Mouse (Mus musculus): ENCODE results near the gene Pxn. TPM values are rescaled to one million over a fixed set of nuclear protein-coding genes. Genes with fewer than 3 reads are reported as not detected.
A peak's percentile ranks its signal among the peaks of the same experiment; 100 is the strongest.
"Not testable (repeated sequence)": the region's sequence is repeated elsewhere in the genome, so short reads cannot be mapped to it uniquely, and the experiment has no call there.

Pxn gene
- total RNA-seq, 2 experiments from 2014 or later, result 34.1 to 42.2 TPM

DNA sequence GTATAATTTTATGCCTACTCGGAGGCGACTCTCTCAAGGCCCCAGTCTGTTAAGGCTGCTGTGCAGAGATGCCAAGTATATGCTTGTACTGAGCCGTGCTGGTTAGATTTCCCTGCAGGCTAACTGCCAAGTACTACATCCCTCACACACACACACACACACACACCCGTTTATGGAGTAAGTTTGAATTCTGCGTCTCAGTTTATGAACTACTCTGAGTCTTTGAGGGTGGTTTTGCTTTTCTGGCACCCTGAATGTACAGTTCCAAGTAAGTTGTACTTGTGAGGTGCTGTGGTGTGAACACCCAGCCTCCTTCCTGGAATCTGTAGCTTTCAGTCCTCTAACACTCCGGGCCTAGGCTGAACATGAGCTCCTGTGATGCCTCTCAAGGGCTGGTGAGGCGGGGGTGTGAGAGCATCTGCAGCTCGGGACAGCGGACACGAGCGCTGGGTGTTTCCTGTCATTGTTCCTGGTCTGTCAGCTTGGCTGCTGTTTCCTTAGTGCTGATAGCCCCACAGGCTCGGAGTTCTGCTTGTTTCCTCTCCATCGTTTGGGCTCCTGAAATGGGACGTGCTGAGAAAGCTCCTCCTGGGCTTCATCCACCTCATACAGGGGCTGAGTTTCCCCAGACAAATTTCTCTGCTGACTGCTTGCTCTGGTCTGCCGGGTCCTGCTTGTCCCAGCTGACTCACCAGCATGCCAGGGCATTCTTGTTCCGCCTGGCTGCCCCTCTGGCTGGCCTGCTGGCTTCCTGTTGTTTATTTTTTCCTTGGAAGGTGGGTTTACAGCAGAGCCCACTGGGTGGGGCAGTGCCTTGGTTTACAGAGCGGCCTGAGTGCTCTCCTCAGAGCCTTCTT lies 66.4 kb downstream of the Pxn start:
- no peak for DNase-seq (ENCODE audit: low spot score in 2 of 2)

DNA sequence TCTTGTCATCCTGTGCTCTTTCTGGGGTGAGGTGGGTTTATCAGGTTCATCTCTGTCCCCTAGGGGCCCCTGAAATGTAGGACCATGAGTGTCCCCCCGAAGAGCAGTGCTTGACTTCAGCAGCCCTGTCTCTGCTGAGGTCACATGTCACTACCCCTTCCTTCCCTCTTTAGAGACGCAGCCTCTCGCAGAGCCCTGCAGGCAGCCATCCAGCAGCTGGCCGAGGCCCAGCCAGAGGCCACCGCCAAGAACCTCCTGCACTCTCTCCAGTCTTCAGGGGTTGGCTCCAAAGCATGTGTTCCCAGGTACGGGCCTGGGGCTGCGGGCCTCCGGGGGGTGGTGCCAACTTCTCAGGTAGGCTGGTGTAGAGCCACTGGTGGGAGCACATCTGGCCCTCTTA lies 68.5 kb downstream of the Pxn start:
- peak in 1 of 2 experiments; percentile 50 for DNase-seq (ENCODE audit: low spot score in 2 of 2)

DNA sequence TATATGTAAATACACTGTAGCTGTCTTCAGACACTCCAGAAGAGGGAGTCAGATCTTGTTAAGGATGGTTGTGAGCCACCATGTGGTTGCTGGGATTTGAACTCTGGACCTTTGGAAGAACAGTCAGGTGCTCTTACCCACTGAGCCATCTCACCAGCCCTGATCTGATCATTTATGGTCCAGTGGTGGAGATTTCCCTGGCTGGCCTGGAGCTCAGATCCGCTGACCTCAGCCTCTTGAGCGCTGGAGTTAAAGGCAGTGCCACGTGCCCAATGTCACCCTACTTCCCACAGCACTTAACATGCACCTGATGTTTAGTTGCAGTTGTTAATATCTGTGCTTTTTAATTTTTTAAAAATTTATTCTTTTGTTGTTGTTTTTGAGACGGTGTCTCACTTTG lies 71.2 kb downstream of the Pxn start:
- not testable (repeated sequence) for DNase-seq (ENCODE audit: low spot score in 2 of 2)

DNA sequence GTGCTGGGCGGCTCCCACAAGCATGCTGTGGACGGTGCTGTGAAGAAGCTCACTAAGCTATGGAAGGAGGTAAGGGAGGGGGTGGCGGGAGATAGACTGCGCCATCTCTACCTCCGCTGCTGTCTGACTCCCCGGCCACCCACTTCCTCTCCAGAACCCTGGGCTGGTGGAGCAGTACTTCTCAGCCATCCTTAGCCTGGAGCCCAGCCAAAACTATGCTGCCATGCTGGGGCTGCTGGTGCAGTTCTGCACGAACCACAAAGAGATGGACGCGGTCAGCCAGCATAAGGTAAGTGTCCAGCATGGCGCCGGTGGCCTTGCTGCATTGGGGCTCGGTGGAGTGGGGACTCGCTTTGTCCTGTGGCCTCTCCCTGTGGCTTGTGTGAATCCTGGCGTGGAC lies 72.4 kb downstream of the Pxn start:
- DNase-seq (ENCODE audit: low spot score in 2 of 2), result no peak

DNA sequence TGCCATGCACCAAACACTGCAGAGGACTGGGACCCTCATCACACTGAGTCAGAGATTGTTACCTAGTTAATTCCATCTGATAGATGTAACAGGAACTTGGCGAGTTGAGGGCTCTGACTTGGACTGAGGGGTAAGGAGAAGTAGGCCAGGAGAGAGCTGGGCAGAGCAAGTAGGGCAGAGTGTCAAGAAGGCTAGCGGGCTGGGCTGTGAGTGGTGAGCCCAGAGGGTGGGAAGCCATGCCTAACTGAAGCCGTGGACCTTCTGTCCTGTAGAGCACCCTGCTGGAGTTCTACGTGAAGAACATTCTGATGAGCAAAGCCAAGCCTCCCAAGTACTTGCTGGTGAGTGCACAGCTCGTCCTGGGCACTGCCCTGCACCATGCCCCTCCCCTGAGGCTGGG lies 72.9 kb downstream of the Pxn start:
- no peak for DNase-seq (ENCODE audit: low spot score in 2 of 2)

DNA sequence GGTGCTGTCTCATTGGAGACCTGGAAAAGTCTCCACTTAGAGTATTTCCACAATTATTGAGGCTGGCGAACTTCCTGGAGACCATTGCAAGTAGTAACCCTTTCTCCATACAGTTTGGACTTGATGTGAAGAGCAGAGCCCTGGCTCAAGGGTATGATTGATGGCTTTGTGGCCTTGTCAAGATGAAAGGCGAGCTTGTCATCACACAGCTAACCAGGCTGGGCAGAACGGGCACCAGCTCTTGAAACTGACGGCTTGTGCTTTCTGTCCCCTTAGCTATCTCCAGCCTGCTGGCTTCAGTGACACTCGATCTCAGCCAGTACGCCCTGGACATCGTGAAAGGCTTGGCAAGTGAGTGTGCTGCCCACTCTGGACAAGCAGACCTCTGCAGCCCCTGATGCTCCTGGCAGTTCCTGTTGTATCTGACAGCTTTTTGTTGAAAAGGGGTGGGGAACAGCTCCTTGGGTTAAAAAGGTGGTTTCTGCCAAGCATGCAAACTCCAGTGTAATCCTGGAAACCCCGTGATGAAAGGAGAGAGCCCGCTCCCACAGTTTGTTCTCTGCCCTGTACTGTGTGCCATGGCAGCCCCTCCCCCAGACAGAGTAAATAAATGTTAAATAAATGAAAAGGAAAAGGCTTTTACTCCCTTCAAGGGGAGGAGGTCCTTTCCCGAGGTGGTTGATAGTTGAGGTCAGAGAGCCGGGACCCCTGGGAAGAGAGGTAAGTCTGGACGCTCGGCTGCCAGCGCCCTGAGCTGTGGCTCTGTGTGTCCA lies 73.9 kb downstream of the Pxn start:
- DNase-seq (ENCODE audit: low spot score in 2 of 2), result no peak

DNA sequence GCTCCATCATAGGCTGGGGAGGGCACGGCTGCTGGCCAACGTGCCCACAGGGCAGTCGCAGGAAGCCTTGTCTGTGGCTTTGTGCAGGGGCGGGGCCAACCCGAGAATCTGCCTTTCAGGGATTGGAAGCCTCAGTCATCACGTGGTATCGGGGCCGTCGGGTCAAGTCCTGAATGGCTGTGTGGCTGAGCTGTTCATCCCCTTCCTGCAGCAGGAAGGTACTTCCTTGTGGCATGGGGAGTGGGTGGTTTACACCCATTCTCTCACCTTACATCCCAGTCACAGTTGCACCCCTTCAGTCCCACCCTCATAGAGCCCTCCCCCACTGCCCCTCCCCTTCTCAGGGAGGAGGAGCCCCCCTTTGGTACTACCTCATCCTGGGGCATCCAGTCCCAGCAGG lies 75.2 kb downstream of the Pxn start:
- no peak for DNase-seq (ENCODE audit: low spot score in 2 of 2)

DNA sequence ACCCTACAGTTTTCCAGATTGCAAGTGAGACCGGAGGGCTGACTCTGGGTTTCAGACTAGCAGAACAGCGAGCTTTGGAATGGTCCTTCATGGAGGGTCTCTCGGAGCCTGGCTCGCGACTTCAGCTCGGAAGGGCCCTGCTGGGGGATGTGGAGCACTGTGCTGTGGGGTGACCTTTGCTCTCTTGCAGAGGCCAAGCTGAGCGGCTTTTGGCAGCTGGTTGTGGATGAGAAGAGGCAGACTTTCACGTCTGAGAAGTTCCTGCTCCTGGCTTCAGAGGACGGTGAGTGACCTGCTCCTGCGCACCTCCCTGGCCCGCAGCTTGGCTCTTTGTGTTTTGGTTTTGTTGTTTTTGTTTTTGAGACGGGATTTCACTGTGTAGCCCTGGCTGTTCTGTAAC lies 79.1 kb downstream of the Pxn start:
- DNase-seq (ENCODE audit: low spot score in 2 of 2), result no peak

DNA sequence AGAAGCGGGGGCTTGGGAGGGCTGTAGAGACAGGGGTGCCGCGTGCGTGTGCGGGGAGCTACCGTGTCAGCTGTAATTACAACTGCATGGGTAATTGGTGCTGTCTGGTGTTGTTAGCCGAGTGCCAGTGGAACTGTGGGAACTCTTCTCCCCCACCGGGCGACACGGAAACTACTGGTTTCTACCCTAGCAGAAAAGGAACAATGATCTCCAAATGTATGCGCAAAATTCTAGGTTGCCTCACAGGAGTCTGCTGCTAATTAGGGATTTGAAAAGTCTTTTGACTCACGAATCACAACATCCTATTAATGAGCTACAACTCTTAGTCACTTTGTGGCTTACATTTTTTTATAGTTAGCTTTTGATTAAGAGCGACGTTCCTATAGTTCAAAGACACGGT lies 79.7 kb downstream of the Pxn start:
- no peak for DNase-seq (ENCODE audit: low spot score in 2 of 2)

DNA sequence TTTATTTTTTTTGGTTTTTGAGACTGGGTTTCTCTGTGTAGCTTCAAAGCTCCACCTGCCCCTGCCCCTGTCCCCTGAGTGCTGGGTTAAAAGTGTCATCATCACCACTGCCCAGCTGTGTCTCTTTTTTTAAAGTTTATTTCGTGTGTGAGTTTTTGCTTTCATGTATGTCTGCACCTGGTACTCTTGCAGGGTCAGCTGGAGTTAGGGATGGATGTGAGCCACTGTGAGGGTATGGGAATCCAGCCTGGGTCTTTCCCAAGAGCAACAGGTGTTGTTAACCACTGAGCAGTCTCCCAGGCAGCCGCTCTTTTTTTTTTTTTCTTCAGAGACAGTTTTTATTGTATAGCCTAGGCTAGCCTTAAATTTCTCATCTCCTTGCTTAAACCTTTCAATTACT lies 80.3 kb downstream of the Pxn start:
- no peak for DNase-seq (ENCODE audit: low spot score in 2 of 2)

DNA sequence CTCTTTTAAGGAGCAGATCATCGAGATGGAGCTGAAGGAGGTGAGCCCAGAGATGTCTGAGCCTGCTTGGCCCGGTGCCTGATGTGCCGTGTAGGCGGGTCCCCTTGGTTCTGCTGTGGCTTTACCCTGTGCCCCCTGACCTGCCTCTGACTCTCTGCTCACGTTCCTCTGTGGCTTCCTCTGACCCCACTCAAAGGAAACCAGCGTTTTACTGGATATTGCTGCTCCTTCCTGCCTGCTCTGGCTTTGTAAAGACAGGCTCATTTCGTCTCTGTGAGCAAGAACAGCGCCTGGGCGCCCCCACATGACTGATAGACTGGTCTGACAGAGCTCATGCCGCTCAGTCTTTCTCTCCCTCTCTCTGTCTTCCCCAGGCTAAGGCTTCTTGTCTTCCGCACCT lies 84.6 kb downstream of the Pxn start:
- no peak for DNase-seq (ENCODE audit: low spot score in 2 of 2)

DNA sequence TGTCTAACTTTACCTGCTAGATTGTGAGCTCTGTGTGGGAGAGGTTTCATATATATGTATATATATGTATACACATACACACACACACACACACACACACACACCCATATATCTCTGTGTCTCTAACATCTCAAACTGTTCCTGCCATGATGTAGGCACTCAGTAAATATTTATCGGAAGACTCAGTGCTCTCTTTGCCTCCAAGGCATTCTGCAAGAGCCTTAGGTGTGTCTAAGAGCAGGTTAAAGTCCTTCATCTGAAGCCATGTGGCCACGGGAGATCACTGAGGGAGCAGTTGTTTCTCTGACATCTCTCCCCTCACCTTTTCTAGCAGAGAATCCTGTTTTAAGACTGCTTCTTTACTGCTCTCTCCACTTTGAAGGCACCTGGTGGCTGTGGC lies 85.0 kb downstream of the Pxn start:
- DNase-seq (ENCODE audit: low spot score in 2 of 2), result no peak

DNA sequence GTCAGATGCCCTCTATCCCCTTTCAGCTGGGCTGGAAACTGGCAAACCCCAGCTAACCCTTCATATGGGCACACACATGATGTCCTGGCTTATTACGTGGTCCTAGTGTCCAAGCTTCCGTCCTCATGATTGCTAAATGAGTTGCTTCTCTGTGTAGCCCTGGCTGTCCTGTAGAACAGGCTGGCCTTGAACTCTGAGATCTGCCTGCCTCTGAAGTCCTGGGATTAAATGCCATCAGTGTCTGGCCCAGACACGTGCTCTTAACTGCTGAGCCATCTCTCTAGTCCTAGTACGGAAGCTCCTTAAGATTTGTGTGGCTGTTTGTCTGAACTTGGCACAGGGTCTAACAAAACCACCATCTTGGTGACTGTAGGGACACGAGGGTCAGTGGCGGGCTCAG lies 97.1 kb downstream of the Pxn start:
- DNase-seq (ENCODE audit: low spot score in 2 of 2), result no peak

Small RNA genes lying within 50 kb of the gene (microRNA-seq; reads per million reads assigned to microRNA genes)
- 0.47 to 1.2 reads per million in 2 experiments for gene Mir7029 (ENCODE audit: borderline number of aligned reads in 2 of 2)

Other genes starting within 250 kb of the Pxn start
- gene Rnf10, start 233.8 kb upstream of the Pxn start, total RNA-seq (2021), result 100 to 1,000 TPM; 224 to 268 TPM
- 10 to 100 TPM; 58.6 to 75.8 TPM for gene Coq5, start 227.0 kb upstream of the Pxn start, total RNA-seq (2021)
- 100 to 1,000 TPM; 268 to 338 TPM for gene Dynll1, start 205.7 kb upstream of the Pxn start, total RNA-seq (2021)
- gene Srsf9, start 179.5 kb upstream of the Pxn start, total RNA-seq (2021), result 10 to 100 TPM; 67.0 to 70.1 TPM
- gene Gatc, start 165.5 kb upstream of the Pxn start, total RNA-seq (2021), result 10 to 100 TPM; 18.3 to 22.5 TPM
- gene Triap1, start 165.5 kb upstream of the Pxn start, total RNA-seq (2021), result 10 to 100 TPM; 29.5 to 48.1 TPM
- gene Cox6a1, start 157.7 kb upstream of the Pxn start, total RNA-seq (2021), result 1,000 to 10,000 TPM; 1,252 to 1,785 TPM
- gene Msi1, start 77.1 kb upstream of the Pxn start, total RNA-seq (2021), result 10 to 100 TPM; 12.4 to 20.8 TPM
- not detected for gene Pla2g1b, start 40.4 kb upstream of the Pxn start, total RNA-seq (2021)
- gene Sirt4, start 22.0 kb upstream of the Pxn start, total RNA-seq (2021), result 10 to 100 TPM; 18.1 to 21.2 TPM
- 100 to 1,000 TPM; 706 to 758 TPM for gene Rplp0, start 52.8 kb downstream of the Pxn start, total RNA-seq (2021)
- 10 to 100 TPM; 51.7 to 59.0 TPM for gene Gcn1l1, start 58.6 kb downstream of the Pxn start, total RNA-seq (2021)
- 10 to 100 TPM; 60.6 to 64.4 TPM for gene Rab35, start 125.2 kb downstream of the Pxn start, total RNA-seq (2021)
- 1 to 10 TPM; 6.9 to 9.1 TPM for gene Bicdl1, start 224.9 kb downstream of the Pxn start, total RNA-seq (2021)